Mouse (Mus musculus) ES-E14 (cell line): ENCODE results near the gene Pbx2. TPM values are rescaled to one million over a fixed set of nuclear protein-coding genes. Genes with fewer than 3 reads are reported as not detected.
A peak's percentile ranks its signal among the peaks of the same experiment; 100 is the strongest.

Experiments
- DNase-seq: peaks from one replicate; pipeline ENCODE4 v3.0.0-alpha.2; 2013; ENCODE audit warnings: low read depth, low spot score
- H3K27ac ChIP-seq: 2 replicates; pipeline ENCODE4 v1.5.1; 2012; ENCODE audit warnings: low read depth, mild to moderate bottlenecking, low read length, moderate library complexity, mixed read lengths; ENCODE audit not compliant: poor library complexity, insufficient read depth, severe bottlenecking
- H3K36me3 ChIP-seq: 2 replicates; pipeline ENCODE4 v1.6.1; 2012; ENCODE audit warnings: mild to moderate bottlenecking, low read length, moderate library complexity, mixed read lengths; ENCODE audit not compliant: control insufficient read depth, poor library complexity, insufficient read depth, severe bottlenecking
- H3K4me1 ChIP-seq, 2 experiments: fragments of 150-350 bp in 1 of 2; sonication (generic) in 1 of 2; 2 replicates each; pipeline ENCODE4 v1.6.1; 2012; ENCODE audit warnings: low read length in 2 of 2, mild to moderate bottlenecking in 1 of 2, mixed read lengths in 1 of 2; ENCODE audit not compliant: control insufficient read depth in 2 of 2, insufficient read depth in 2 of 2, poor library complexity in 1 of 2
- H3K4me3 ChIP-seq, 2 experiments: fragments of 150-350 bp in 1 of 2; sonication (generic) in 1 of 2; 2 replicates each; pipeline ENCODE4 v1.5.1; 2012; ENCODE audit warnings: low read length in 2 of 2, low read depth in 1 of 2, mild to moderate bottlenecking in 1 of 2, mixed read lengths in 1 of 2; ENCODE audit not compliant: insufficient read depth in 1 of 2, poor library complexity in 1 of 2, severe bottlenecking in 1 of 2
- H3K9ac ChIP-seq: 2 replicates; pipeline ENCODE4 v1.6.1; 2012; ENCODE audit warnings: low read depth, mild to moderate bottlenecking, low read length, mixed read lengths; ENCODE audit not compliant: poor library complexity, insufficient read depth, severe bottlenecking
- H3K9me3 ChIP-seq: fragments of 150-350 bp; sonication (generic); 2 replicates; pipeline ENCODE4 v1.6.1; 2012; ENCODE audit warnings: low read depth, mild to moderate bottlenecking, low read length; ENCODE audit not compliant: control insufficient read depth, insufficient read depth
- CHD2 ChIP-seq: IDR thresholded peaks from 2 replicates; pipeline ENCODE4 v1.6.1; 2014; ENCODE audit warnings: mild to moderate bottlenecking, low read depth, low read length, inconsistent platforms
- HCFC1 ChIP-seq: IDR thresholded peaks from 2 replicates; pipeline ENCODE4 v1.6.1; 2012; ENCODE audit warnings: low read length, inconsistent platforms, borderline replicate concordance; ENCODE audit not compliant: insufficient read depth
- MAFK ChIP-seq: IDR thresholded peaks from 2 replicates; pipeline ENCODE4 v1.6.1; 2014; ENCODE audit warnings: mild to moderate bottlenecking, low read depth, low read length, inconsistent platforms; ENCODE audit not compliant: insufficient read depth
- ZC3H11A ChIP-seq: IDR thresholded peaks from 2 replicates; pipeline ENCODE4 v1.6.1; 2012; ENCODE audit warnings: low read depth, mild to moderate bottlenecking, inconsistent platforms, low read length, borderline replicate concordance
- ZNF384 ChIP-seq: IDR thresholded peaks from 2 replicates; pipeline ENCODE4 v1.6.1; 2012; ENCODE audit warnings: low read depth, low read length, inconsistent platforms
- in situ Hi-C, 2 experiments: fragments of 600-800 bp; cut with MboI; formaldehyde crosslinking; loops; one replicate each; pipeline ENCODE4 v1.15.1; 2025; ENCODE audit warnings: low sequenced_read_pairs in 2 of 2, inconsistent platforms in 1 of 2; ENCODE audit not compliant: unreplicated experiment in 2 of 2
- total RNA-seq: library from RNA; depleted of rRNA; stranded (reverse); fragments of 300-350 nt; gene quantifications from 2 replicates; pipeline ENCODE4 v1.2.3, GENCODE M21; 2012

The Pbx2 gene
- total RNA-seq, 1 experiment: 47.2 TPM

- DNase-seq: no peak
- no peaks in the 10 kb centered on the region for H3K9me3 ChIP-seq
- peak overlapping the region; percentile 86 to 87 for H3K4me3 ChIP-seq
- peaks cover 19% of the 10 kb centered on the region; the same call in 1 of the 2 replicates for H3K36me3 ChIP-seq
- TF ChIP-seq HCFC1 (no peak), ZC3H11A (no peak), ZNF384 (no peak), CHD2 (no peak), MAFK (no peak)
- in situ Hi-C loops: no loop called here
- H3K4me1 ChIP-seq: peaks cover 19 to 40% of the 10 kb centered on the region in 2 experiments
- peak overlapping the region; percentile 87 for H3K9ac ChIP-seq
- H3K27ac ChIP-seq: peak overlapping the region; percentile 76; the same call in 1 of the 2 replicates
These were observed 919 bp downstream of the Pbx2 start for GRCm38 (mm10) chr17:34591994-34592375.

GRCm38 (mm10) chr17:34592581-34593549, 1.8 kb downstream of the Pbx2 start:
- peak overlapping the region; percentile 87 for H3K9ac ChIP-seq
- no peak for TF ChIP-seq CHD2
- no peak for TF ChIP-seq HCFC1
- TF ChIP-seq ZC3H11A: no peak
- no peak for TF ChIP-seq ZNF384
- no peak for TF ChIP-seq MAFK
- H3K4me3 ChIP-seq: peak overlapping the region; percentile 86 to 87; a peak in 3 of 4 replicates
- peaks cover 19 to 43% of the 10 kb centered on the region in 2 experiments for H3K4me1 ChIP-seq
- H3K9me3 ChIP-seq: no peaks in the 10 kb centered on the region
- in situ Hi-C loops: no loop called here
- H3K36me3 ChIP-seq: peaks cover 19% of the 10 kb centered on the region; the same call in 1 of the 2 replicates
- DNase-seq: no peak
- peak overlapping the region; percentile 76; the same call in 1 of the 2 replicates for H3K27ac ChIP-seq

- in situ Hi-C loops: no loop called here
- peaks cover 13 to 38% of the 10 kb centered on the region in 2 experiments for H3K4me1 ChIP-seq
- peaks cover 19% of the 10 kb centered on the region; the same call in 1 of the 2 replicates for H3K36me3 ChIP-seq
- H3K27ac ChIP-seq: no peak overlapping the region
- no peak for DNase-seq
- H3K4me3 ChIP-seq: peak overlapping the region; percentile 39 to 86; a peak in 1 of 4 replicates
- no peak for TF ChIP-seq MAFK
- no peak for TF ChIP-seq HCFC1
- TF ChIP-seq CHD2: no peak
- no peak for TF ChIP-seq ZNF384
- no peak for TF ChIP-seq ZC3H11A
- H3K9ac ChIP-seq: peak overlapping the region; percentile 55; the same call in 1 of the 2 replicates
- no peaks in the 10 kb centered on the region for H3K9me3 ChIP-seq
These were observed 2.9 kb downstream of the Pbx2 start for GRCm38 (mm10) chr17:34593752-34594525.

- Histone ChIP-seq H3K36me3 (peaks cover 28% of the 10 kb centered on the region), H3K9ac (no peak overlapping the region), H3K9me3 (no peaks in the 10 kb centered on the region), H3K27ac (no peak overlapping the region), H3K4me3 (no peak overlapping the region), H3K4me1 (peaks cover 5 to 23% of the 10 kb centered on the region in 2 experiments)
- no peak for DNase-seq
- no peak for TF ChIP-seq ZNF384
- in situ Hi-C loops: no loop called here
These were observed 5.0 kb downstream of the Pbx2 start for GRCm38 (mm10) chr17:34596098-34596497.
